Mouse (Mus musculus) ES-Bruce4 (cell line): ENCODE data around the gene Srrm4.

ENCODE experiments used
- CTCF ChIP-seq: IDR thresholded peaks from one replicate; pipeline ENCODE4 v1.8.1; 2011; ENCODE audit warnings: low read depth, low read length
- POLR2A ChIP-seq: IDR thresholded peaks from one replicate; pipeline ENCODE4 v1.8.1; 2011; ENCODE audit warnings: low read length; ENCODE audit not compliant: insufficient read depth

DNA sequence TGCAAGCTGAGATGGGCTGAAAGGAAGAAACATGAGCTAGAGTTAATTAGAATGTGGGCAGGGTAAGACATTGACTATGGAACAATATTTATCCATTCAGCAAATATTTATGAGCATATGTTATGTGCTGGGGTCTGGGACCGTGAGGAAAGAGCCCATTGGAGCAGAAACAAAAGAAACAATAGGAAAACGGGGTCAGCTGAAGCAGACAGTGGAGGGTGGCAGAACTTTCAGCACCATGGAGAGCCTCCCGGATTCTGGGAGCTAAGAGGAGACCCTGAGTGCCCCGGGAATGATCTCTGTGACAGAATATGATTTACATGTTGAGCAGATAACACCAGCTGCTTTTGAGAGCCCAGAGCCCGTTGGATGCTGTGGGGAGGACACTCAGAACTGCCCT is 37.7 kb downstream of the Srrm4 start:
- TF ChIP-seq POLR2A (no peak), CTCF (no peak)
